Mouse (Mus musculus) T-helper 2 cell (primary cell): ENCODE data around the gene Ctdspl.

Experiments
- in situ Hi-C: fragments of 300-600 bp; cut with MboI, MseI; formaldehyde crosslinking; loops from one replicate; pipeline ENCODE4 v1.15.1; 2025; ENCODE audit warnings: high pct_unique_total_duplicates

Gene Ctdspl

GRCm38 (mm10) chr9:119058245-119058644, 132.0 kb downstream of the Ctdspl start:
- in situ Hi-C loops: no loop called here

- in situ Hi-C loops: no loop called here
Measured at GRCm38 (mm10) chr9:119060701-119061100, 134.4 kb downstream of the Ctdspl start.

DNA sequence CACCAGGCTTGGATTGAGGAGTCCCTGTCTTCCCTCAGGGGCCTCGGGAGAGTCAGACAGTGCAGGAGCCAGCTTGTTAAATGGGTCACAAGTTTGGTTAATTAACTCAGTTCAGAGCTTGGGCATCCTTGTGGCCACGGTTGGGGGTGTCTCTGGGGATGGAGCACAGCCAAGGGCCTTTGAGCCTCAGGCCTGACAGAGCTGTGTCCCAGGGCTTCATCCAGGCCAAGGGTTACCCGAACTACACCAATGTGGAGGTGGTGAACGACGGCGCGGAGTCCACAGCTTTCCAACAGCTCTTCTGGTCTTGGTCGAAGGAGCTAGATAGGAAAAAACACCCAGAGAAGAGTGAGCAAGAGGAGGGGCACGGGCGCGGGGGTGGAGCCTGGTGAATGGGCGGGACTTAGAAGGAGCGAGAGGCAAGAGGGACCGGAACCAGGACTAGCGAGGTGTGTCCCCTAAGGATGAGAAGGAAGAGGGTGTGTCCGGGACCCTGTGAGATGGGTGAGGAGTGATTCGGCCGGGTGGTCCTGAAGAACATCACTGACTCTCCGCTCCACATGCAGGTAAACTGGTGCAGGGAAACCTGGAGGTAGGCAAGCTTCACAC, 136.9 kb downstream of the Ctdspl start:
- in situ Hi-C loops: no loop called here

GRCm38 (mm10) chr9:119064296-119064695, 138.0 kb downstream of the Ctdspl start:
- in situ Hi-C loops: no loop called here

- in situ Hi-C loops: loop anchor here (5.0 kb wide), 1 partner anchor 145 kb away; no protein-coding TSS in a partner anchor
Measured at GRCm38 (mm10) chr9:119067601-119068000, 141.3 kb downstream of the Ctdspl start.

DNA sequence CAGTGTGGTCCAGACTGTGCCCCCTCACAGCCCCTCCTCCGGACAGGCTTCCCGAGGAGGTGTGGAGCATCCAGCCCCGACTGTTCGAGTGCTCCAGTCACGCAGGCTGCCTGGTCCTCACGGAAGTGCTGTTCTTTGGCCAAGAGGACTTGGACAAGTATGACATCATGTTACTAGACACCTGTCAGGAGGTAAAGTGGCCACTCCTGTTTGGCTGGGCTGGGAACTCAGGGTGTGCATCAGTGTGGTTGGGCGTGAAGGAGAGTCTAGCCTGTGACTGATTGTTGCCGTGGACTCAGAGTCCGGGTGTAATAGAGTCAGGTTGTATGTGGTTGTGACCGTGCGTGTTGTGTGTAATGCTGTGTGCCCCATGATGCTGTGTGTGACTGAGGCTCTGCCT, 142.0 kb downstream of the Ctdspl start:
- in situ Hi-C loops: loop anchor here (5.0 kb wide), 1 partner anchor 146 kb away; no protein-coding TSS in a partner anchor

DNA sequence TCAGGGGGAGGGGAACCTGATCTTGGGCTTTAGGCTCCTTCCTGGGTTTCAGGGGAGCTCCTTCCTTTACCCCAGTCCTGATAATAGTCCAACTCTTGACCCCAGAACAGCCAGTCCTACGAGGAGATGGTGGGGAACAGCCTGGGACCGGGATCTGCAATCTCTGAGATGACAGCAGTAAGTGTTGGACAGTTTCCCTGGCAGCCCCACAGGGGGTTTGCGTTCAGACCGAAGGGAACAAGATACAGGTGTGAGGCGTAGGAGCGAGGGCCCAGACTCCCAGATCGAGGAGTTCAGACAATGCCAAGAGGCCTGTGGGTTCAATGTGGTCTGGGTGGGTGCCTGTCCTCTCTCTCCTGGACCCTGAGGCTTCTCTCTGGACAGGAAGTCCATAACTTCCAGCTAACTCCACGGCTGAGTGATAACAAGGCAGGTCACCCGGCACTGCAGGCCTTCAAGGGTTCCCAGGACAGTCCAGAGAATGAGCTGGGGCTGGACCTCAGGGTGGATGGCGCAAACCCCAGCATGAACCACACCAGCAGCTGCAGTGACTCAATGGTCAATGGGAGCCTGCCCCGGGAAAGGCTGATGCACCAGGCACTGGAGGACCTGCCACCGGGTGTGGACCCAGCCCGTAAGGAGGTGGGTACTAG, 144.0 kb downstream of the Ctdspl start:
- in situ Hi-C loops: no loop called here

DNA sequence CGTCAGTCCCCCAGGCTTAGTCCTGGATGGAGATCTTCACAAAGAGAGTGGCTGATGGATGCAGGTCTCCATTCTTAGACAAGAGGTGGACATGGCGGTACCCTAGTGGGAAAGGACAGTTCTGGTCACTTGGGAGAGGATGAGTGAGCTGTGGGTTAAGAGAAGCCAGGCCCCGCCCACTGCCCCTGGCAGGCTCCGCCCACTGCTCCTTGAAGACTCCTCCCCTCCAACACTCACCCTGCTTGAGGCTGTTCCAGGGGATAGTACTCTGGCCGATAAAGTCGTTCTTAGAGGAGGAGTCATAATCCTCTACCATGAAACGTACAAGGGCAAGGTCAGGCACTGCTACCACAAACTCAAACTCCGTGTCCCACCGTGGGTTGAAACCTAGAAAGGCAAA, 145.5 kb downstream of the Ctdspl start:
- in situ Hi-C loops: no loop called here

GRCm38 (mm10) chr9:119073184-119073895, 147.1 kb downstream of the Ctdspl start:
- in situ Hi-C loops: no loop called here

GRCm38 (mm10) chr9:119075685-119076084, 149.4 kb downstream of the Ctdspl start:
- in situ Hi-C loops: no loop called here

GRCm38 (mm10) chr9:119080040-119080675, 153.9 kb downstream of the Ctdspl start:
- in situ Hi-C loops: no loop called here

- in situ Hi-C loops: no loop called here
Measured at GRCm38 (mm10) chr9:119082039-119082438, 155.8 kb downstream of the Ctdspl start.

DNA sequence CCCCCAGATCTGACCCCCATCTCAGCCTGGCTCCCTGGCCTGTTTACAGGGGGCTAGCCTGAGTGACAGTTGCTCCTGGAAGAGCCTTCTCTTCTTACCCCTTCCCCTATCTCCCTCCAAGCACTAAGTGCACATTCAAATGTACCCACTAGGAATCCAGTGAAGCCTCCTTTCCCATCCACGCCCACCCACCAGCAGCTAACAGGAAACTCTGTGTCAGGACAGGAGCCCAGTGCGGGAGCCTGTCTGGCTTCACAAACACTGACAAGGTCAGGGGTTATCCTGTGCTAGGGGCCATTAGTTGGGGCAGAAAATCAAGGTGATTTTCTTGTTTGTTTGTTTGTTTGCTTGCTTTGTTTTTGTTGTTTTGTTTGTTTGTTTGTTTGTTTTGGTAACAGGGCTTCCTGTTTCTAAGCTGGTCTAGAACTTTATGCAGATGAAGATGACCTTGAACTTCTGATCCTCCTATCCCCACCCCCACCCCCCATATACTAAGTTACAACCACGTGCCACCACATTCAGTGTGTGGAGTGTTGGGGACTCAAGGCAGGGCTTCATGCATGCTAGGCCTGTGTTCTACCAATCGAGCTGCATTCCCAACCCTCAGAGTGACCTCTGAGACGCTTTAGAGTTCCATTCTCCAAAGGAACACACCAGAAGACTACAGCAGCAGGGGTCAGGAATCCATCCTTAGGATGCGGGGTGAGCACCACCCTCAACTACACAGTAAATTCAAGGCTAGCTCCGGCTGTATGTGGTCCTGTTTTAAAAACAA, 156.6 kb downstream of the Ctdspl start:
- in situ Hi-C loops: no loop called here

DNA sequence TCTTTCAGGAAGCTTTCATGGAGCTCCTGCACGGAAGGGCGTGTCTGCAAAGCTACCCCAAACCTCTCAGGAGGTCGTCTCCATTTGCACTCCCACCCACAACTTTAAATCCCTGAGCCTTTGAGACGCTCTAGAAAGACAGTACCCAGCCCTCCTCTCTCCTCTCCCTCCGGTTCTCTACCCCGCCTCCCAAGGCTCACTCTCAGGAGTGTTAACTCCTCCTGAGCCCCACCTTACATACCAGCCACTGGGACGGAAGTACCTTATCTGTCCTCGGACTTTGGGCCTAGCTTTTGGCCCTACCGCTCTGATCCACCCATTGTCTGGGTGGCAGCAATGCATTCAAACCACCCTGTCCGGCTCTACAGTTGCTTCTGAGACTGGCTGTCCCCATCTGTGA, 157.7 kb downstream of the Ctdspl start:
- in situ Hi-C loops: no loop called here

DNA sequence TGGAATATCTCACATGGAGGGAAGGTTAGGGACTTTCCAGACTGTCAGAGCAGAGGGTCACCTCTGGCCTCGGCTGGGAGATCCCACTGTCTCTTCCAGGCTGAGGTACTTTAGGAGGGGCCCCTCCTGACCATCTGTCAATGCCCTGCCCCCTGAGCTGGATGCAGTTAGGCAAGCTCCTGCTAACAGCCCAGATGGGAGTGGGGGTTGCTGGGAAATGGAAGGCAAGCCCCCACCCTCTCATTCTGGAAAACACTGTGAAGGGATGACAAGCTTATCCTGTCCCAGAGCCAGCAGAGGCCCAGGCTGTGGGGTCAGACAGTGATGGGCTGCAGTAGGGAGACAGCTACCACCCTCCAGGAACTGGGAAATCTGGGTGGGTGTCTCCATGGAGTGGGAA, 160.2 kb downstream of the Ctdspl start:
- in situ Hi-C loops: no loop called here

DNA sequence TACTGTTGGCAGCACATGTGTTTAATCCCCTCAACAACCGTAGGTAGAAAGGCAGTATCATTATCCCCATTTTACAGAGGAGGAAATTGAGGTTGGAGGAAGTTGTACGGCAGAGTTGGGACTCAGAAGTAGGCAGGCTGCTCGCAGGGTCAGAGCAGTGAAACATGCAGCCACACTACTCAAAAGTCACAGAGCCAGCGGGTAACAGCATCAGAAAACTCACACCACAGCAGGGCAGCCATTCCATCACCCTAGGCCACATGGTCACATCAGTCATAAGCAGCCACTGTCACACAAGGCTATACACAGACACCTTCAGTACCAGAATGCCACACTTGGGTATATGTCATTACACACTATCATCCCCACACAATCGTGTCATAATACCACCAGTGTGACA, 161.1 kb downstream of the Ctdspl start:
- in situ Hi-C loops: no loop called here

DNA sequence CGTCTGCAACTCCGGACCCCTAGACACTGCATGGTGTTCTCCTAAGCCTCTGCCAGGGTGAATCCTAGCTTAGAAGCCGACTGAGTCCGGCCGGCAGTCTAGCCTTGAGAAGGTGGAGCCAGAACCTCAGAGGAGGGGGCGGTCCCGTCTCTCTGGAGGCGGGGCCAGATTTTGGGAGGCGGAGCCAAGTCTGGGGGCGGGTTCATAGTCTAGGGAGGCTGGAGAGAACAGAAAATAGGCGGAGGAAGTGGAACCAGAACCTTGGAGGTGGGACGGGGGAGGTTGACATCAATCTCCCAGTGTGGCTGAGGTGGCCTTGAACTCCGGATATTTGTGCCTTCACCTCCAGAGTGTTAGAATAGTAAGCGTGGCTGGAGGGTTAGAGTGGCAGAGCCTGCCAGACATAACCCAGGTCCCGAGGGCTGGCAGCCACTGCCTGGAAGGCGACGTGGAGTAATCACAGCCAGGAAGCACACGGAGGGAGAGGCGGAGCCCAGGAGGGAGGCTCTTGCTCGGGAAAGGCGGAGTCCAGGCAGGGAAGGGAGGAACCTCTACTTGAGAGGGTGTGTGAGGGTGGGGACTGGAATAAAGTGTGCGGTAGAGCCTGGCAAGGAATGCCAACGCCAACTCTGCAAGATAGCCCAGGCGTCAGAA, 162.0 kb downstream of the Ctdspl start:
- in situ Hi-C loops: no loop called here

- in situ Hi-C loops: no loop called here
Measured at GRCm38 (mm10) chr9:119089437-119089836, 163.2 kb downstream of the Ctdspl start.

- in situ Hi-C loops: no loop called here
Measured at GRCm38 (mm10) chr9:119090462-119090861, 164.2 kb downstream of the Ctdspl start.

DNA sequence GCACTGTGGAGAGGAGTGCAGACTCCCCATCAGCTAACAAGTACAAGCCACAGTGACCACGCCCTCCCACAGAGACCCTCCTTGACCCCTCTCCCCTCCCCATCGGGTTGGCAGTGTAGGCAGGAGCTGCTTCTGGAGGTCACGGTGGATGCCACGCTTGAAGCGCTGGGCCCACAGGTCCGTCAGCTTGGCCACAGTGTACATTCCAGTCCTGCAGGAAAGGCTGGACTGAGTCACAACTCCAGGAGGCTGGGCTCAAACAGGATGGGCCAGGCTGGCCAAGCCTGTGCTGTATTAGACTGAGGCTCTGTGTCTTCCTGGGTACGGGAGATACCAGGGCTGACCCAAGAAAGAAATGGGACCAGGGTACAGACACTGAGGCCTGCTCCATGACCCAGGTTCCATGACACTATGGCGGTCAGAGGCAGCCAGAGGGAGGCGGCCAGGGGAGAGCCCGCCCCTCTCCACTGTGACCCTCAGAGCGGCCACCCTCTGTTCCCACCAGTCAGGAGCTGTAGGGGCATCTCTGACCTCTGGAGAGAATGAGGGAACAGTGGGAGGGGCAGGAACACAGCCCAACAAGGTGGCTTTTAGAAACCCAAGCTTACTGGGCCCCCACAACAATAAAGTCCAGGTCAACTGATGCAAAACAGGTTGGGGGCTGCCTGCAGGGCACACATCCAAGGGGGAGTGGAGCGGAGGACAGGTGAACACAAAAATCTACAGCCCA, 165.5 kb downstream of the Ctdspl start:
- in situ Hi-C loops: no loop called here
